Mouse (Mus musculus): ENCODE results near the gene Setmar.

DNA sequence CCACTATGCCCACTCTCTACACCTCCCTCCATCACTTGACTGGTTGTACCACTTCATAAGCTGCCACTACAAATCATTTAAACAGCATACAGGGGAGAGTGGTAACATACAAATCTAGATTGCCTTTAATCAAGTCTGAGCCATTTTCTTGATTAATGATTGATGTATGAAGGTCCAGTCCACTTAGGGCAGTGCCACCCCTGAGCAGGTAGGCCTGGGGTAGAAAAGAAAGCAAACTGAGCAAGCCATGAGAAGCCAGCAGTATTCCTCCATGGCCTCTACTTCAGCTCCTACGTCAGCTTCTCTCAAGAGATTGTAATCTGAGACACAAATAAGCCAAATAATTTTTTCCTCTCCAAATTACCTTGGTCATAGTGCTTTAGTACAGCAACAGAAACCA is 26.5 kb downstream of the Setmar start:
- no peak for TF ChIP-seq POLR2A (IDR thresholded peaks at IDR 0.05; ENCODE audit: insufficient read depth, low read length)
- TF ChIP-seq EP300 (IDR thresholded peaks at IDR 0.05; ENCODE audit: insufficient read depth, low read depth, low read length), result no peak

All from ES-Bruce4 (cell line).